Mouse (Mus musculus): ENCODE data around the gene Slc11a1. TPM values are rescaled to one million over a fixed set of nuclear protein-coding genes. Genes with fewer than 3 reads are reported as not detected.
A peak's percentile ranks its signal among the peaks of the same experiment; 100 is the strongest.
"Not testable (repeated sequence)": the region's sequence is repeated elsewhere in the genome, so short reads cannot be mapped to it uniquely, and the experiment has no call there.

Slc11a1 gene
- 169 and 200 TPM in 2 replicates for polyA plus RNA-seq (2012; rRNA removed)

DNA sequence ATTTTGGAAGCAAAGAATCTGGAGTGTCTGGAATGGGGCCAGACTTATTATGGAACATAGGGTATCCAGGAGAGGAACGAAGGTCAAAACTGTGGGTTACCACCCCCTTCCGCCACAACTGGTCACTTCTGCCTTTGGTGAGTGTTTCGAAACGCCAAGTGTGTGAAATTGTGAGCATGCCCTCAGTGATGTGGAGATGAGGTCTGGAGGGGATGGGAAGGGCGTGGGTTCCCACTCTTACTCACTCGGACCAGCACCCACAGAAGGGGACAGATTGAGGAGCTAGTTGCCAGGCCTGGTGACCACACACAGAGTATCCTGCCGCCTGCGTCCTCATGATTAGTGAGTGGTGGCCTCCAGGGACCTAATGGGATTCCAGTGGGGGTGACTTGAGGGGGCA is at the start of gene Slc11a1:
Slc11a1 (plus strand) TSS at position 216 of the 400 bp plus-strand sequence.
- TF ChIP-seq POLR2A (IDR thresholded peaks at IDR 0.05; ENCODE audit: low read depth, low read length) = no peak
- TF ChIP-seq CTCF (IDR thresholded peaks at IDR 0.05; ENCODE audit: extremely low read depth, insufficient read depth, insufficient read length, insufficient replicate concordance) = no peak
- no peaks in the 10 kb centered on the region; the same call in 1 of the 2 replicates for H3K4me1 ChIP-seq (ENCODE audit: control insufficient read depth, insufficient read depth, insufficient read length)
- peak within 1 kb of the TSS; percentile 69 for H3K27ac ChIP-seq (ENCODE audit: insufficient read depth, low read length)
- H3K4me3 ChIP-seq (ENCODE audit: extremely low read depth, insufficient read depth, insufficient read length) = peak within 1 kb of the TSS; percentile 30; the same call in 1 of the 2 replicates
- no peaks in the 10 kb centered on the region for H3K27me3 ChIP-seq (ENCODE audit: control insufficient read depth, insufficient read depth, low read length)
- no peak for DNase-seq (ENCODE audit: low read depth in 1 of 2, low spot score in 2 of 2)
- 76% methylated on average over 8 of the region's 8 CpGs for WGBS
- H3K36me3 ChIP-seq (ENCODE audit: control insufficient read depth, insufficient read depth, low read length) = no peaks in the 10 kb centered on the region

DNA sequence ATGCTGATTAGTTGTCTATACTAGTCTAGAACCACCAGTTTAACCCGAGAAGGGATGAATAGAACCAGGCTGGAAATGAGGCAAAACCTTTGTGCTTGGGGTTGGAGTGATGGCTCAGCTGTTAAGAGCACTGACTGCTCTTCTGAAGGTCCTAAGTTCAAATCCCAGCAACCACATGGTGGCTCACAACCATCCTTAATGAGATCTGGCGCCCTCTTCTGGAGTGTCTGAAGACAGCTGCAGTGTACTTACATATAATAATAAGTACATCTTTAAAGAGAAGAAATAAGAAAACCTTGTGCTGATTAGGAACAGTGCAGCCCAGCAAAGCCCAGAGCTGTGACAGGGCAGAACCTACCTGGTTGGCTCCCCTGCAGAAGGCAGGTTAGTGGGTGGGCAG is 48.1 kb upstream of the Slc11a1 start:
- not testable (repeated sequence) for DNase-seq (ENCODE audit: low read depth in 1 of 2, low spot score in 2 of 2); H3K4me1 ChIP-seq (ENCODE audit: control insufficient read depth, insufficient read depth, insufficient read length); H3K27me3 ChIP-seq (ENCODE audit: control insufficient read depth, insufficient read depth, low read length); H3K27ac ChIP-seq (ENCODE audit: insufficient read depth, low read length); H3K36me3 ChIP-seq (ENCODE audit: control insufficient read depth, insufficient read depth, low read length); H3K4me3 ChIP-seq (ENCODE audit: extremely low read depth, insufficient read depth, insufficient read length)
- 84% methylated on average over 2 of the region's 2 CpGs for WGBS

DNA sequence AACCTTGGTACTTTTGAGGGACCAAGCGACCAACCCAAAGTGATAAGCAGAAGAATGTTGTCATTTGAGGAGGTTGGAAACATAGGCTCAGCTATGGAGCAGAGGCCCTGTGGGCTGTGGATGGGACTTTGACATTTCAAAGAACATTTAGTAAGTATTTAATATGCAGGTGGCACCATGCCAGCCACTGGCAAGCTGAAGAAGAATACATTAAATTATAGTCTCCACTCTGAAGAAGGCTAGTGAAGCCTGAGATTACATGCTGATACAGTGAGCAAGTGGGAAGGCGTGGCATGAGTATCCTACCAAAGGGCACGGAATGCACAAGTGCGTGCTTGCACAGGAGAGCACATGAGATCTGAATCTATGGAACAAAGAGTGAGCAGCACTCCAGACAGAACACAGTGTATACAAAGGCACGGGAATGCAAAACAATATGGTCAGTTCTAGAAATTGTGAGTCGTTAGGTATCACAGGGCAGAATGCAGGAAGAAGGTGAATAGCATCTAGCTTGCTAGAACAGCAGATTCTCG is 45.0 kb upstream of the Slc11a1 start:
- no peak overlapping the region for H3K4me3 ChIP-seq (ENCODE audit: extremely low read depth, insufficient read depth, insufficient read length)
- TF ChIP-seq POLR2A (IDR thresholded peaks at IDR 0.05; ENCODE audit: low read depth, low read length) (no peak), CTCF (IDR thresholded peaks at IDR 0.05; ENCODE audit: extremely low read depth, insufficient read depth, insufficient read length, insufficient replicate concordance) (no peak)
- DNase-seq (ENCODE audit: low read depth in 1 of 2, low spot score in 2 of 2) = no peak
- no peak overlapping the region for H3K27ac ChIP-seq (ENCODE audit: insufficient read depth, low read length)
- H3K4me1 ChIP-seq (ENCODE audit: control insufficient read depth, insufficient read depth, insufficient read length) = no peaks in the 10 kb centered on the region; the same call in 1 of the 2 replicates
- H3K36me3 ChIP-seq (ENCODE audit: control insufficient read depth, insufficient read depth, low read length) = no peaks in the 10 kb centered on the region
- WGBS = 90% methylated on average over 7 of the region's 7 CpGs
- H3K27me3 ChIP-seq (ENCODE audit: control insufficient read depth, insufficient read depth, low read length) = no peaks in the 10 kb centered on the region

DNA sequence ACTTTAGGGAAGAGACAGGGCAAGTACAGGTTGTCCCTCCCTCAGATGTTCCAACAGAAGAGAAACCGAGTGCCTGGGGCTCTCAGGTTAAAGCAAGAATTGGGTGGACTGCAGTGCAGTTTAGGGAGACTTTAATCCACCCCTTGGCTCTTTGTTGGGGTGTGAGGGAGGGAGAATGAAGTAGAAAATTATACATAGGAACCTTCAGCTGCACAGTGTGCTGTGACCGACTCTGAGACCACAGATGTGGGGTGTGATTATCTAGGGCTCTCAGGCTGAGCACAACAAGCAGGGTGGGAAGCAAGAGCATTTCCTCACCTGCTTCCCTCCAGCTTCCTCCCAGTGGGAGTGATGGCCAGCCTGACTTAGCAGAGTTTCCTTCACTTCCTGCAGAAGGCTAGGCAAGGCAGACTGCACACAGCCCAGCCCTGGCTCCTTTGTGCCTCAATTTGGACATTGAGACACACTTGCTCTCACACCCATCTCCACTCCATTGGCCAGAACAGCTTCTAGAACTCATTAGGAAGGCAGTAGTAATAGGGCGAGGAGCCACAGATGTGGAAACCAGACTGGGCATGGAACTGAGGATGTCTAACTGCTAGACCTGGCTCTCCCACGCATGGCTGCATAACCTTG is 43.8 kb upstream of the Slc11a1 start:
- no peaks in the 10 kb centered on the region; the same call in 1 of the 2 replicates for H3K4me1 ChIP-seq (ENCODE audit: control insufficient read depth, insufficient read depth, insufficient read length)
- no peaks in the 10 kb centered on the region for H3K36me3 ChIP-seq (ENCODE audit: control insufficient read depth, insufficient read depth, low read length)
- H3K27ac ChIP-seq (ENCODE audit: insufficient read depth, low read length) = no peak overlapping the region
- 33% methylated on average over 4 of the region's 4 CpGs for WGBS
- TF ChIP-seq CTCF (IDR thresholded peaks at IDR 0.05; ENCODE audit: extremely low read depth, insufficient read depth, insufficient read length, insufficient replicate concordance) (no peak), POLR2A (IDR thresholded peaks at IDR 0.05; ENCODE audit: low read depth, low read length) (no peak)
- no peaks in the 10 kb centered on the region for H3K27me3 ChIP-seq (ENCODE audit: control insufficient read depth, insufficient read depth, low read length)
- H3K4me3 ChIP-seq (ENCODE audit: extremely low read depth, insufficient read depth, insufficient read length) = no peak overlapping the region
- DNase-seq (ENCODE audit: low read depth in 1 of 2, low spot score in 2 of 2) = no peak

DNA sequence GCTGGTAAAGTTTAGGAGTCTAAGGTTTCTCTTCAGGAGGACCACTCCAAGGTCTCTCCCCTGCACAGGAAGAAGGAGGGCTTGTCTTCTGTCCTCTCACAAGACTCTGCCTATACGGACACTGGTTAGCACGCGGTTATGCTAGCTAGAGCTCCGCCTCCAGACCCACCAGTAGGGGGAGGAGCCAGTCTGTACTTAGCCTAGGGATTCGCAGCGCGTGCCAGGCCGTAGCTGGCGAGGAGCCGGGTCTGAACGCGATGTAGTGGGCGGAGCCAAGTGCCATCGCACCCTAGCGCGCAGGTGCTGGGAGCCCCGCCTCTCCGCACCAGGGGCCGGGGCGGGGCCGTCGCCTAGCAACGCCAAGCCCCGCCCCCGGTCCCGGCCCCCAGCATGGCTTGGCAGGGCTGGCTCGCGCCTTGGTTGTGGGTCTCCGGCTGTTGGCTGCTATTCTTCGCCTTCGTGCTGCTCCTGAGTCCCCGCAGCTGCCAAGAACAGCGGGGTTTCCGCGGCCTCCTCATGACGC is 42.7 kb upstream of the Slc11a1 start:
- DNase-seq (ENCODE audit: low read depth in 1 of 2, low spot score in 2 of 2) = peak; percentile 90 to 91
- Histone ChIP-seq H3K27ac (ENCODE audit: insufficient read depth, low read length) (no peak overlapping the region), H3K27me3 (ENCODE audit: control insufficient read depth, insufficient read depth, low read length) (no peaks in the 10 kb centered on the region), H3K4me1 (ENCODE audit: control insufficient read depth, insufficient read depth, insufficient read length) (no peaks in the 10 kb centered on the region; the same call in 1 of the 2 replicates), H3K4me3 (ENCODE audit: extremely low read depth, insufficient read depth, insufficient read length) (peak overlapping the region; percentile 56), H3K36me3 (ENCODE audit: control insufficient read depth, insufficient read depth, low read length) (no peaks in the 10 kb centered on the region)
- TF ChIP-seq POLR2A (IDR thresholded peaks at IDR 0.05; ENCODE audit: low read depth, low read length) (no peak), CTCF (IDR thresholded peaks at IDR 0.05; ENCODE audit: extremely low read depth, insufficient read depth, insufficient read length, insufficient replicate concordance) (no peak)
- under 1% methylated on average over 33 of the region's 36 CpGs for WGBS

DNA sequence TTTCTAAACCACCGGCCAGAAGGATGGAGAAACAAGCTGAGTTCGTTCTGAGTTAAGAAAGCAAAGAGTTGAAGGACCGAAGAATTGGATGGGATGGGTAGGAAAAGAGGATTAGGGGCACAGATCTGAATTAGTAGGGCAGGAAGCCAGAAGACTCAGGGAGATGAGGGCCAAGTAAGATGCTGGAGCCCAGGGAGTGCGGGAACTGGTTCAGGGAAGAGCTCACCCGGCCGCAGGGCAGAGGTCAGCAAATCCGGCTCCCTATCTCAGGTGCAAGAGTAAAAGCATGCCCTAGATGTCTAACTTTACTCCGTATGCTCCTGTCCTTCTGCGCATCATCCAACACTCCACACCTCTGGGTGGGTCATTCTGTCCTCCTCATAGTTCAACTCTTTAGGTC is 42.1 kb upstream of the Slc11a1 start:
- Histone ChIP-seq H3K27me3 (ENCODE audit: control insufficient read depth, insufficient read depth, low read length) (no peaks in the 10 kb centered on the region), H3K36me3 (ENCODE audit: control insufficient read depth, insufficient read depth, low read length) (no peaks in the 10 kb centered on the region), H3K27ac (ENCODE audit: insufficient read depth, low read length) (no peak overlapping the region), H3K4me3 (ENCODE audit: extremely low read depth, insufficient read depth, insufficient read length) (peak overlapping the region; percentile 56), H3K4me1 (ENCODE audit: control insufficient read depth, insufficient read depth, insufficient read length) (no peaks in the 10 kb centered on the region; the same call in 1 of the 2 replicates)
- no peak for DNase-seq (ENCODE audit: low read depth in 1 of 2, low spot score in 2 of 2)
- TF ChIP-seq POLR2A (IDR thresholded peaks at IDR 0.05; ENCODE audit: low read depth, low read length) = no peak
- TF ChIP-seq CTCF (IDR thresholded peaks at IDR 0.05; ENCODE audit: extremely low read depth, insufficient read depth, insufficient read length, insufficient replicate concordance) = no peak
- WGBS = 17% methylated on average over 9 of the region's 9 CpGs

DNA sequence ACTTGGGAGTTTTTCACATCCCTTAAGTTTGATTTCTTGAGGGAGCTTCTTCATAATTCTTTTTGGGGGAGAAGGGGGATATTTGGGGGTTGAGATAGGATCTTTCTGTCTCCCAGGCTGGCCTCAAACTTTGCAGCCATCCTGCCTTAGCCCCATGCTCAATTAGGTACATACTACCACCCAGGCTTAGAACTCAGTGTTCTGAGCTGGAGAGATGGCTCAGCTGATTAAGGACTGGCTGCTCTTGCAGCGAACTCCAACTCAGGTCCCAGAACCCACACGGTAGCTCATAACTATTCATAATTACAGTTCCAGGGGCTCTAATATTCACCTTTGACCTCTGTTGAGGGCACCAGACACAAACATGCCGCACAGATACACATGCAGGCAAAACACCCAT is 40.4 kb upstream of the Slc11a1 start:
- DNase-seq (ENCODE audit: low read depth in 1 of 2, low spot score in 2 of 2) = no peak
- 89% methylated on average over 3 of the region's 3 CpGs for WGBS
- H3K4me3 ChIP-seq (ENCODE audit: extremely low read depth, insufficient read depth, insufficient read length) = no peak overlapping the region
- no peak overlapping the region for H3K27ac ChIP-seq (ENCODE audit: insufficient read depth, low read length)
- no peaks in the 10 kb centered on the region for H3K36me3 ChIP-seq (ENCODE audit: control insufficient read depth, insufficient read depth, low read length)
- H3K27me3 ChIP-seq (ENCODE audit: control insufficient read depth, insufficient read depth, low read length) = no peaks in the 10 kb centered on the region
- TF ChIP-seq CTCF (IDR thresholded peaks at IDR 0.05; ENCODE audit: extremely low read depth, insufficient read depth, insufficient read length, insufficient replicate concordance) (no peak), POLR2A (IDR thresholded peaks at IDR 0.05; ENCODE audit: low read depth, low read length) (no peak)
- no peaks in the 10 kb centered on the region; the same call in 1 of the 2 replicates for H3K4me1 ChIP-seq (ENCODE audit: control insufficient read depth, insufficient read depth, insufficient read length)

All from spleen, adult 2 months (tissue).